Mouse (Mus musculus) liver, adult 2 months (tissue): ENCODE measurements around the gene Kif26b.

Experiments used
- CTCF ChIP-seq: fragments of 200-500 bp; IDR thresholded peaks from 2 replicates; pipeline ENCODE4 v1.5.1; 2011; ENCODE audit warnings: low read depth, low read length, control low read depth
- POLR2A ChIP-seq: fragments of 200-500 bp; IDR thresholded peaks from 2 replicates; pipeline ENCODE4 v1.6.1; 2011; ENCODE audit warnings: low read length, control low read depth; ENCODE audit not compliant: insufficient read depth; ENCODE audit errors: extremely low read depth

- TF ChIP-seq CTCF (no peak), POLR2A (no peak)
These were observed 171.2 kb downstream of the Kif26b start for GRCm38 (mm10) chr1:178700102-178700501.
